Mouse (Mus musculus) kidney, adult 9 months (tissue): ENCODE measurements around the gene Clns1a.

Experiments
- DNase-seq: peaks from one replicate; pipeline ENCODE4 v3.0.0; 2022

Clns1a gene

DNA sequence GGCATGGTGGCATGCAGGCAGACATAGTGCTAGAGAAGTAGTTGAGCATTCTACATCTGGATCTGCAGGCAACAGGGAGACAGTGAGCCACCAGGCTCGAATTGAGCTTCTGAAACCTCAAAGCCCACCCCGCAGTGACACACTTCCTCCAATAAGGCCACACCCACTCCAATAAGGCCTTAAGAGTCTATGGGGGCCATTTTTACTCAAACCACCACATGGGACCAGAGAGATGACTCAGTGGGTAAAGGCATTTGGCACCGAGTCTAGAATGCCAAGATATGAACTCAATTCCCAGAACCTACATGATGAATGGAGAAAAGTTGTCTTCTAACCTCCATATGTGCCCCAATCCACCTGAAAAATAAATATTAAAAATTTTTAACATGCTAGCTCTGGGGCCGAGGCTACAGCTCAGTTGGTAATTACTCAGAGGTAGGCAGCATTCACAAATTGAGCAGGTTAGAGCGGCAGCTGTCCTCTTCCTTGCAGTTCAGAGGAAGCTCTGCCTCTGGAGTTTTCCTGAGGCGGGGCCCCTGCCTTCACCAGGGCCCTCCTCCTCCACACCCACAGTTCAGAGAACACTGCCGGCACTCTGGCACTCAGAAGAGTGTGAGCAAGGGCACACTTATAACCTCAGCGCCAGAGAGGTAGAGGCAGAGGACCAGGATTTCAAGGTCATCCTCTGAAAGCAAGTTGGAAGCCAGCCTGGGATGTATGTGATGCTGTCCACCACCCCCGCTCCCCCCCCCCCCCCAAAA, 70.2 kb downstream of the Clns1a start:
- DNase-seq = peak; percentile 56

DNA sequence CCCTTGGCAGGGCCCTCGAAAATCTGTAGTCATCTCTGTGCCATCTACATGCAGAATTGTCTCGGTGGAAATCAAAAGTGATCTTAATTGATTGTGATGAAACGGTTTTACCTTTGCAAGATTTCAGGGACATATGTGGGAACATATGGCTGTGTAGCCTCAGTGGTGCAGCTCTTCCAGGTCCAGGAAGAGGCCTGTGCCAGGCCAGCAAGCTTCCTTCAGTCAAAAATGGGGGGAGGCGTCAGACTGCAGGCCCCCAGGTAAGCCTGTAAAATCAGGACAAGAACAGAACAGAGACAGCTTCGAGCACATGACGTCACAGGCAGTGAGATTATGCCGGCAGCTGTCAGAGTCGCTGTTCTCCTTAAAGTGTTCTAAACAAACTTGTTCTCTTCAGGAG, 71.4 kb downstream of the Clns1a start:
- DNase-seq = no peak

DNA sequence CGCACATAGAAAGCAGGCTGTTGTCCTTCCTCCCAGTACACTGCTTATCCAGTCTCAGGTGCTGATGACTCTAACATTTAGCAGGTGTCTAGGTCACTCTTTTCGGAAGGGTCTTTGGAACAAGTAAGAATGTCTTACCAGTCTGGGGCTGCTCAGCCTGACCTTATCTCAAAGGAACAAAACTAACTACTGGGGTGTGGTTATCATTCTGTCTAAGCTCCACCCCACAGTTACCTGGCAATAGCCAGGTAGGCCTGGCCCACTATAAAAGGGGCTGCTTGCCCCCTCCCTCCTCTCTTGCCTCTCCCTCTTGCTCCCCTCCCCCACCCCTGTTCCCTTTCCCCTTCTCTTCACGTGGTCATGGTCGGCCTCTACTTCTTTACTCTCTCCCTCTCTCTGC, 72.6 kb downstream of the Clns1a start:
- DNase-seq = no peak
